ENCODE assay signal across 23 mouse cellular contexts in genomic region chr2:49809496-49809895, GRCm38 (mm10). TPM values are rescaled to one million over a fixed set of nuclear protein-coding genes. Genes with fewer than 3 reads are reported as not detected.
DNase-seq lines count a peak whose midpoint lies in the region; ATAC-seq lines count a peak whose summit lies in the region.
"Had no signal": no experiment of that assay in that cellular context is flagged by ENCODE, and none has a peak within 500 bp of the region (broad histone marks: within the 10 kb centered on the region; RNA-seq: fewer than 3 reads in every experiment).

No protein-coding gene starts in this region.

- H3K9ac ChIP-seq in stomach, embryonic 16.5 days (ENCODE audit: low read length): no peak overlapping the region
- no peak overlapping the region for H3K9ac ChIP-seq in midbrain, embryonic 14.5 days (replicated peaks; ENCODE audit: low read length)
- H3K9ac ChIP-seq: embryonic facial prominence, embryonic 12.5 days; forebrain, embryonic 13.5 days; heart, embryonic 13.5 days; hindbrain, embryonic 13.5 days; liver, embryonic 13.5 days; lung, embryonic 14.5 days had no signal

- H3K4me3 ChIP-seq in megakaryocyte, embryonic 14.5 days (replicated peaks): peak overlapping the region; percentile 38
- no peak overlapping the region for H3K4me3 ChIP-seq in stomach, embryonic 16.5 days (replicated peaks; ENCODE audit: low read length)
- no peak overlapping the region for H3K4me3 ChIP-seq in midbrain, embryonic 14.5 days (replicated peaks; ENCODE audit: low read depth, low read length)
- H3K4me3 ChIP-seq: embryonic facial prominence, embryonic 12.5 days; forebrain, embryonic 13.5 days; heart, embryonic 13.5 days; hindbrain, embryonic 13.5 days; liver, embryonic 13.5 days had no signal

- 69% methylated on average over 6 of the region's 6 CpGs for WGBS in stomach, embryonic 16.5 days
- WGBS in midbrain, embryonic 14.5 days: 92% methylated on average over 6 of the region's 6 CpGs

- H3K4me1 ChIP-seq in megakaryocyte, embryonic 14.5 days: peaks cover 38% of the 10 kb centered on the region
- H3K4me1 ChIP-seq in stomach, embryonic 16.5 days (ENCODE audit: control insufficient read depth, insufficient read depth, low read length): peaks cover 12% of the 10 kb centered on the region; the same call in 1 of the 2 replicates
- no peaks in the 10 kb centered on the region for H3K4me1 ChIP-seq in midbrain, embryonic 14.5 days (ENCODE audit: control insufficient read depth, insufficient read depth, low read length)

- no peak for ATAC-seq in stomach, embryonic 16.5 days (ENCODE audit: insufficient read depth, low FRiP score)
- ATAC-seq in midbrain, embryonic 14.5 days (ENCODE audit: low FRiP score, low TSS enrichment): no peak
- no peak for ATAC-seq in CD4-positive, CD25-positive, alpha-beta regulatory T cell, adult 4 months
- ATAC-seq: forebrain, embryonic 13.5 days; midbrain, embryonic 16.5 days had no signal

- peak overlapping the region; percentile 11; the same call in 1 of the 2 replicates for H3K27ac ChIP-seq in stomach, embryonic 16.5 days (ENCODE audit: low read length)
- no peak overlapping the region for H3K27ac ChIP-seq in midbrain, embryonic 14.5 days (replicated peaks; ENCODE audit: low read depth, low read length)
- H3K27ac ChIP-seq: embryonic facial prominence, embryonic 12.5 days; forebrain, embryonic 13.5 days; heart, embryonic 13.5 days; hindbrain, embryonic 13.5 days; liver, embryonic 13.5 days had no signal

- peak; percentile 74 for DNase-seq in heart, adult 11 months
- DNase-seq in heart, adult 9 months (ENCODE audit: low spot score in 2 of 2): no peak
- DNase-seq in NIH3T3 (ENCODE audit: low read depth): peak; percentile 28
- no peak for DNase-seq in right cerebral cortex, adult 2 months (ENCODE audit: low spot score in 2 of 2)
- no peak for DNase-seq in midbrain, embryonic 14.5 days
- DNase-seq: adrenal gland, postnatal 36 days; B cell, adult 2 months; cerebellum, adult 11-12 months; cerebellum, postnatal 14 days; kidney, adult 11 months; kidney, postnatal 4 days; liver, embryonic 13.5 days; lung, embryonic 14.5 days; right cerebral cortex, postnatal 14 days; thymus, postnatal 14 days had no signal

- peaks cover 8% of the 10 kb centered on the region for H3K27me3 ChIP-seq in megakaryocyte, embryonic 14.5 days (replicated peaks)
- no peaks in the 10 kb centered on the region for H3K27me3 ChIP-seq in stomach, embryonic 16.5 days (ENCODE audit: control insufficient read depth, insufficient read depth, low read length)
- 0 out of 2 replicates have a peak, but pooled peaks cover 4% of the 10 kb centered on the region for H3K27me3 ChIP-seq in midbrain, embryonic 14.5 days (ENCODE audit: control insufficient read depth, insufficient read depth, low read length)
- H3K27me3 ChIP-seq: embryonic facial prominence, embryonic 12.5 days; forebrain, embryonic 13.5 days; heart, embryonic 13.5 days; liver, embryonic 13.5 days had no signal

- H3K9me3 ChIP-seq in megakaryocyte, embryonic 14.5 days: peaks cover 7% of the 10 kb centered on the region; the same call in 1 of the 2 replicates
- no peaks in the 10 kb centered on the region for H3K9me3 ChIP-seq in stomach, embryonic 16.5 days (replicated peaks; ENCODE audit: control insufficient read depth, low read length)
- no peaks in the 10 kb centered on the region for H3K9me3 ChIP-seq in midbrain, embryonic 14.5 days (ENCODE audit: control insufficient read depth, low read length)
- H3K9me3 ChIP-seq: embryonic facial prominence, embryonic 12.5 days; forebrain, embryonic 13.5 days; heart, embryonic 13.5 days; hindbrain, embryonic 13.5 days; liver, embryonic 13.5 days had no signal

- H3K4me2 ChIP-seq in stomach, embryonic 16.5 days (ENCODE audit: low read depth, low read length): no peak overlapping the region
- no peak overlapping the region for H3K4me2 ChIP-seq in midbrain, embryonic 14.5 days (ENCODE audit: low read length)
- H3K4me2 ChIP-seq: embryonic facial prominence, embryonic 12.5 days; forebrain, embryonic 13.5 days; heart, embryonic 13.5 days; hindbrain, embryonic 13.5 days; liver, embryonic 13.5 days; lung, embryonic 14.5 days had no signal

- no peaks in the 10 kb centered on the region for H3K36me3 ChIP-seq in megakaryocyte, embryonic 14.5 days (replicated peaks; ENCODE audit: low read length)
- no peaks in the 10 kb centered on the region for H3K36me3 ChIP-seq in stomach, embryonic 16.5 days (ENCODE audit: control insufficient read depth, insufficient read depth, low read length)
- H3K36me3 ChIP-seq in midbrain, embryonic 14.5 days (ENCODE audit: control insufficient read depth, insufficient read depth, low read length): no peaks in the 10 kb centered on the region
- H3K36me3 ChIP-seq: embryonic facial prominence, embryonic 12.5 days; heart, embryonic 13.5 days; hindbrain, embryonic 13.5 days; liver, embryonic 13.5 days had no signal

RNA-seq across cellular contexts. Expression of gene Lypd6b, which starts 22.0 kb away (rescaled TPM):
- polyA plus RNA-seq in megakaryocyte, embryonic 14.5 days (2012; ENCODE audit: insufficient read depth, low replicate concordance): not detected in 2 replicates
- 20.8 and 26.4 TPM in 2 replicates for polyA plus RNA-seq in stomach, embryonic 16.5 days (2015; fragmentation: Nextera tagmentation; extraction: Ambion mirVana)
- 8.7 and 9.7 TPM in 2 replicates for polyA plus RNA-seq in midbrain, embryonic 14.5 days (2014; fragmentation: Nextera tagmentation; extraction: Ambion mirVana)
- polyA plus RNA-seq in CD4-positive, CD25-positive, alpha-beta regulatory T cell, adult 4 months (2017; shearing (Covaris generic)): under 1 TPM; 0.19 to 0.79 TPM
- polyA plus RNA-seq: liver, embryonic 13.5 days had no signal

Comparison
In these comparisons a context has a peak if more than half of its experiments do, and no peak if none do; other contexts are left out.
1. DNase-seq: peak in heart, adult 11 months (single experiment) and NIH3T3 (single experiment); none in heart, adult 9 months (0 of 2), right cerebral cortex, adult 2 months (0 of 2) and midbrain, embryonic 14.5 days (single experiment).